Mouse (Mus musculus) T-helper 2 cell (primary cell): ENCODE data around the gene Serpina3k.
"Not testable (repeated sequence)": the region's sequence is repeated elsewhere in the genome, so short reads cannot be mapped to it uniquely, and the experiment has no call there.

ENCODE experiments used
- in situ Hi-C: fragments of 300-600 bp; cut with MboI, MseI; formaldehyde crosslinking; loops from one replicate; pipeline ENCODE4 v1.15.1; 2025; ENCODE audit warnings: high pct_unique_total_duplicates

The Serpina3k gene

GRCm38 (mm10) chr12:104388477-104388876 is 50.2 kb downstream of the Serpina3k start:
- in situ Hi-C loops = no loop called here

- in situ Hi-C loops = not testable (repeated sequence)
Measured at GRCm38 (mm10) chr12:104391057-104391456, 52.8 kb downstream of the Serpina3k start.
